In the genomic region with DNA sequence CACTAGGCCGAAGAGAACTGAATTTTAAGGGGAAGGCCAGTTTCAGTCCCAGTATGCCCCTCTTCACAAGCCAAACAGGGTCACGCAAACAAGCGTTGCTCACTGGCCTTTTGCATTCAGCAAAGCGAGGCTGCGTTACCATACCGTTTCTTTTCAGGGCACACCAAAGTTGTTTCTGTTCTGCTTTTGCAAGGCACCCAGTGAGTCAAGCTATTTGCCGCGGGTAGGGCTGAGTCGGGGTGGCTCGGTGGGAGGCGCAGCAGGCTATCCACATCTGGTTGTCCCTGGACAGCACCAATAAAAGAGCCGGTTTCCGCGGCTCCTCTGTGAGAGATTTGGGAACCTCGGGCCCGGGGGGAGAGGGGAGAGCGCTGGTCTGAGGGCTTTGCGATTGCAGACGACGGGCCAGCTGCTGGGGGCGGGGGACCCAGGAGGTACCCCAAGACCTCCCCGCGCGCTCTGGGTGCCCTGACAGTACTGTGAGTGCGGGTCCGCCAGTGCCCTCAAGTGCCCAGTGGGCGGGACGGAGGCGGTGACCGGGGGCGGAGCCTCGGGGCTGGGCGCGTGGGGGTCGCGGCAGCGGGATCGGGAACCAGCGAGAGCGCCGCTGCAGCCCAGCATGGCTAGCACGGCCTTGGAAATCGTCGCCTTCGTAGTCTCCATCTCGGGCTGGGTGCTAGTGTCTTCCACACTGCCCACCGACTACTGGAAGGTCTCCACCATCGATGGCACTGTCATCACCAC, we compare ENCODE assay signal across 7 mouse cellular contexts.
A peak's percentile ranks its signal among the peaks of the same experiment; 100 is the strongest.
DNase-seq lines count a peak whose midpoint lies in the region; ATAC-seq and TF ChIP-seq lines count a peak whose summit lies in the region.

No protein-coding gene starts in this region.

- WGBS in liver, embryonic 11.5 days: 3% methylated on average over 46 of the region's 48 CpGs
- WGBS in midbrain, postnatal 0 days: 1% methylated on average over 41 of the region's 48 CpGs

- H3K4me3 ChIP-seq in liver, embryonic 11.5 days (ENCODE audit: low read depth, low read length): peak overlapping the region; percentile 64
- peak overlapping the region; percentile 46 for H3K4me3 ChIP-seq in midbrain, postnatal 0 days (ENCODE audit: low read depth, low read length)

- H3K27me3 ChIP-seq in liver, embryonic 11.5 days (replicated peaks; ENCODE audit: control insufficient read depth, insufficient read depth, low read length): peaks cover 28% of the 10 kb centered on the region
- H3K27me3 ChIP-seq in midbrain, postnatal 0 days (ENCODE audit: insufficient read depth, low read length): peaks cover 7% of the 10 kb centered on the region; the same call in 1 of the 2 replicates

- H3K9me3 ChIP-seq in liver, embryonic 11.5 days (ENCODE audit: control insufficient read depth, low read length): no peaks in the 10 kb centered on the region
- no peaks in the 10 kb centered on the region for H3K9me3 ChIP-seq in midbrain, postnatal 0 days (ENCODE audit: low read length)

- peak; percentile 45 for ATAC-seq in inflammation-experienced regulatory T-cells, adult 6 months
- ATAC-seq in liver, embryonic 11.5 days (replicated peaks; ENCODE audit: low FRiP score): peak; percentile 35; the same call in 1 of the 2 replicates
- peak; percentile 79 for ATAC-seq in midbrain, postnatal 0 days (ENCODE audit: low FRiP score)

- DNase-seq in T-cell, adult 2 months (ENCODE audit: low spot score): peak; percentile 50
- DNase-seq in c-Kit-positive CD71-negative TER-119-negative erythroid progenitor cells, embryonic 14.5 days (ENCODE audit: low read depth): peak; percentile 32
- peak; percentile 14 to 27 for DNase-seq in gastrocnemius, postnatal 36 days
- DNase-seq in liver, embryonic 11.5 days (ENCODE audit: low spot score): peak; percentile 67
- DNase-seq in midbrain, postnatal 0 days (ENCODE audit: low spot score): peak; percentile 33
- DNase-seq in spleen, postnatal 36 days (ENCODE audit: low spot score in 2 of 2): peak; percentile 81 to 83

- H3K4me1 ChIP-seq in liver, embryonic 11.5 days (replicated peaks; ENCODE audit: control insufficient read depth, insufficient read depth, low read length): peaks cover 14% of the 10 kb centered on the region
- peaks cover 5% of the 10 kb centered on the region; the same call in 1 of the 2 replicates for H3K4me1 ChIP-seq in midbrain, postnatal 0 days (ENCODE audit: insufficient read depth, low read length)

- intact Hi-C loops in gastrocnemius, postnatal 36 days (cut with DNase I): no loop called here

- peak overlapping the region; percentile 98 for H3K4me2 ChIP-seq in liver, embryonic 11.5 days
- peak overlapping the region; percentile 83 for H3K4me2 ChIP-seq in midbrain, postnatal 0 days (ENCODE audit: low read depth, low read length, poor library complexity, severe bottlenecking)

- no peak overlapping the region for H3K27ac ChIP-seq in liver, embryonic 11.5 days (ENCODE audit: low read depth, low read length)
- no peak overlapping the region for H3K27ac ChIP-seq in midbrain, postnatal 0 days (ENCODE audit: low read depth, low read length)

- no peaks in the 10 kb centered on the region for H3K36me3 ChIP-seq in liver, embryonic 11.5 days (ENCODE audit: control insufficient read depth, insufficient read depth, low read length)
- H3K36me3 ChIP-seq in midbrain, postnatal 0 days (ENCODE audit: insufficient read depth, low read length): no peaks in the 10 kb centered on the region

- H3K9ac ChIP-seq in liver, embryonic 11.5 days (ENCODE audit: low read depth, low read length): peak overlapping the region; percentile 39
- H3K9ac ChIP-seq in midbrain, postnatal 0 days (replicated peaks; ENCODE audit: low read length, poor library complexity, severe bottlenecking): 0 out of 2 replicates have a peak overlapping the region, but pooled peaks have one; percentile 15

- TF ChIP-seq CTCF in midbrain, postnatal 0 days (IDR thresholded peaks at IDR 0.05): no peak

Comparison
In these comparisons a context has a peak if more than half of its experiments do, and no peak if none do; other contexts are left out.
1. DNase-seq: peak in every context shown above with its lines; median percentile 82 in spleen, postnatal 36 days; 67 in liver, embryonic 11.5 days; 50 in T-cell, adult 2 months; 33 in midbrain, postnatal 0 days; 32 in c-Kit-positive CD71-negative TER-119-negative erythroid progenitor cells, embryonic 14.5 days; 20 in gastrocnemius, postnatal 36 days.